In genomic region chr5:122104201-122104600, GRCm38 (mm10) we compare ENCODE assay signal across 9 mouse cellular contexts. TPM values are rescaled to one million over a fixed set of nuclear protein-coding genes. Genes with fewer than 3 reads are reported as not detected.
DNase-seq lines count a peak whose midpoint lies in the region; ATAC-seq and TF ChIP-seq lines count a peak whose summit lies in the region.
"Had no signal": no experiment of that assay in that cellular context is flagged by ENCODE, and none has a peak within 500 bp of the region (broad histone marks: within the 10 kb centered on the region; RNA-seq: fewer than 3 reads in every experiment).

No protein-coding gene starts in this region.

- TF ChIP-seq EP300 in lung, postnatal 0 days (IDR thresholded peaks at IDR 0.05), result no peak

- DNase-seq in heart, adult 8-10 months (ENCODE audit: low spot score), result no peak
- DNase-seq in spleen, postnatal 10 days (ENCODE audit: low spot score in 2 of 2), result peak; percentile 41 to 78
- no peak for DNase-seq in spleen, postnatal 36 days (ENCODE audit: low spot score in 2 of 2)
- no peak for DNase-seq in brain, embryonic 14.5 days (ENCODE audit: low read depth)
- peak; percentile 49 for DNase-seq in lung, postnatal 0 days (ENCODE audit: low spot score)
- DNase-seq in left cerebral cortex, postnatal 36 days (ENCODE audit: low spot score in 2 of 2), result no peak
- DNase-seq in left cerebral cortex, postnatal 10 days (ENCODE audit: extremely low spot score in 1 of 2, low spot score in 2 of 2), result no peak

- TF ChIP-seq CTCF in brain, embryonic 14.5 days (IDR thresholded peaks at IDR 0.05; ENCODE audit: borderline replicate concordance, extremely low read depth, insufficient read depth, insufficient read length), result peak; percentile 65
- peak; percentile 75 for TF ChIP-seq CTCF in lung, postnatal 0 days (IDR thresholded peaks at IDR 0.05)

- no peak for TF ChIP-seq POLR2A in brain, embryonic 14.5 days (IDR thresholded peaks at IDR 0.05; ENCODE audit: borderline replicate concordance, extremely low read depth, insufficient read depth, insufficient read length, poor library complexity, severe bottlenecking)

- no peaks in the 10 kb centered on the region for H3K36me3 ChIP-seq in heart, embryonic 11.5 days (ENCODE audit: control insufficient read depth, insufficient read depth, low read length)
- H3K36me3 ChIP-seq in lung, postnatal 0 days (ENCODE audit: insufficient read depth, low read length), result no peaks in the 10 kb centered on the region

- peaks cover 8% of the 10 kb centered on the region for H3K27me3 ChIP-seq in heart, embryonic 11.5 days (ENCODE audit: control insufficient read depth, insufficient read depth, low read length)
- no peaks in the 10 kb centered on the region for H3K27me3 ChIP-seq in lung, postnatal 0 days (replicated peaks; ENCODE audit: insufficient read depth, low read length)

- H3K27ac ChIP-seq in heart, embryonic 11.5 days (ENCODE audit: low read depth, low read length), result peak overlapping the region; percentile 98
- H3K27ac ChIP-seq in lung, postnatal 0 days (ENCODE audit: low read length), result no peak overlapping the region

- intact Hi-C loops in left cerebral cortex, postnatal 36 days (cut with DNase I), result no loop called here
- intact Hi-C loops in left cerebral cortex, postnatal 10 days (cut with DNase I), result no loop called here

- peaks cover 9% of the 10 kb centered on the region; the same call in 1 of the 2 replicates for H3K4me1 ChIP-seq in heart, embryonic 11.5 days (ENCODE audit: control insufficient read depth, insufficient read depth, low read length)
- H3K4me1 ChIP-seq in lung, postnatal 0 days (ENCODE audit: insufficient read depth, low read depth, low read length), result no peaks in the 10 kb centered on the region

- ATAC-seq in heart, embryonic 11.5 days (replicated peaks; ENCODE audit: insufficient number of reproducible peaks, low FRiP score, low TSS enrichment), result no peak
- no peak for ATAC-seq in lung, postnatal 0 days

- WGBS in heart, embryonic 11.5 days (ENCODE audit: insufficient replicate concordance), result 24% methylated on average over 2 of the region's 2 CpGs
- 27% methylated on average over 2 of the region's 2 CpGs for WGBS in lung, postnatal 0 days

- H3K4me3 ChIP-seq in heart, embryonic 11.5 days (ENCODE audit: low read depth, low read length), result peak overlapping the region; percentile 58
- H3K4me3 ChIP-seq in lung, postnatal 0 days (ENCODE audit: low read depth, low read length), result no peak overlapping the region
- H3K4me3 ChIP-seq: megakaryocyte, embryonic 14.5 days had no signal

- H3K9me3 ChIP-seq in heart, embryonic 11.5 days (replicated peaks; ENCODE audit: control insufficient read depth, low read length), result no peaks in the 10 kb centered on the region
- no peaks in the 10 kb centered on the region for H3K9me3 ChIP-seq in lung, postnatal 0 days (ENCODE audit: low read length)
- H3K9me3 ChIP-seq: megakaryocyte, embryonic 14.5 days had no signal

- H3K4me2 ChIP-seq in heart, embryonic 11.5 days, result peak overlapping the region; percentile 65
- no peak overlapping the region for H3K4me2 ChIP-seq in lung, postnatal 0 days (replicated peaks; ENCODE audit: low read depth, low read length)

- H3K9ac ChIP-seq in heart, embryonic 11.5 days (ENCODE audit: low read depth, low read length), result peak overlapping the region; percentile 93
- no peak overlapping the region for H3K9ac ChIP-seq in lung, postnatal 0 days (replicated peaks; ENCODE audit: low read depth)

RNA-seq across cellular contexts. Expression of gene Myl2, which starts 3.5 kb away (rescaled TPM):
- 6,790 and 6,847 TPM in 2 replicates for polyA plus RNA-seq in heart, embryonic 11.5 days (2014; fragmentation: Nextera tagmentation; extraction: Ambion mirVana)
- over 10,000 TPM; 21,987 to 25,864 (median 23,706) TPM for total RNA-seq in heart, adult 8-10 months (2022)
- polyA plus RNA-seq in brain, embryonic 14.5 days (2012; rRNA removed), result 0.26 and 0.32 TPM in 2 replicates
- 2.8 and 3.5 TPM in 2 replicates for polyA plus RNA-seq in lung, postnatal 0 days (2015; fragmentation: Nextera tagmentation; extraction: Ambion mirVana)
- total RNA-seq in left cerebral cortex, postnatal 36 days (2021), result 1 to 10 TPM; 1.3 to 1.6 TPM
- 1 to 10 TPM in 1 of 2 experiments, under 1 TPM in 1; 0.97 to 1.4 TPM for total RNA-seq in left cerebral cortex, postnatal 10 days (2021)

RNA-seq across cellular contexts. Expression of gene Ccdc63, which starts 36.4 kb away (rescaled TPM):
- polyA plus RNA-seq in heart, embryonic 11.5 days (2014; fragmentation: Nextera tagmentation; extraction: Ambion mirVana), result 0.47 and 0.51 TPM in 2 replicates
- under 1 TPM in 1 of 4 experiments, not detected in 3; 0.37 TPM for total RNA-seq in heart, adult 8-10 months (2022)
- 0.07 and 0.24 TPM in 2 replicates for polyA plus RNA-seq in brain, embryonic 14.5 days (2012; rRNA removed)
- 0.18 TPM in 1 of 2 replicates, not detected in the other for polyA plus RNA-seq in lung, postnatal 0 days (2015; fragmentation: Nextera tagmentation; extraction: Ambion mirVana)
- under 1 TPM; 0.30 to 0.72 TPM for total RNA-seq in left cerebral cortex, postnatal 36 days (2021)
- 1 to 10 TPM in 1 of 2 experiments, under 1 TPM in 1; 0.24 to 1.2 TPM for total RNA-seq in left cerebral cortex, postnatal 10 days (2021)

RNA-seq across cellular contexts. Expression of gene Ppp1cc, which starts 53.9 kb away (rescaled TPM):
- polyA plus RNA-seq in heart, embryonic 11.5 days (2014; fragmentation: Nextera tagmentation; extraction: Ambion mirVana), result 216 and 225 TPM in 2 replicates
- 100 to 1,000 TPM in 3 of 4 experiments, 10 to 100 TPM in 1; 98.9 to 113 (median 108) TPM for total RNA-seq in heart, adult 8-10 months (2022)
- polyA plus RNA-seq in brain, embryonic 14.5 days (2012; rRNA removed), result 270 and 345 TPM in 2 replicates
- polyA plus RNA-seq in lung, postnatal 0 days (2015; fragmentation: Nextera tagmentation; extraction: Ambion mirVana), result 137 and 150 TPM in 2 replicates
- total RNA-seq in left cerebral cortex, postnatal 36 days (2021), result 100 to 1,000 TPM; 154 to 200 TPM
- 100 to 1,000 TPM; 170 to 190 TPM for total RNA-seq in left cerebral cortex, postnatal 10 days (2021)

RNA-seq across cellular contexts. Expression of gene Cux2, which starts 54.3 kb away (rescaled TPM):
- polyA plus RNA-seq in heart, embryonic 11.5 days (2014; fragmentation: Nextera tagmentation; extraction: Ambion mirVana), result 4.7 and 7.1 TPM in 2 replicates
- 10 to 100 TPM; 16.1 to 21.3 (median 20.0) TPM for total RNA-seq in heart, adult 8-10 months (2022)
- 50.2 and 52.6 TPM in 2 replicates for polyA plus RNA-seq in brain, embryonic 14.5 days (2012; rRNA removed)
- 0.47 and 0.75 TPM in 2 replicates for polyA plus RNA-seq in lung, postnatal 0 days (2015; fragmentation: Nextera tagmentation; extraction: Ambion mirVana)
- 100 to 1,000 TPM; 187 to 216 TPM for total RNA-seq in left cerebral cortex, postnatal 36 days (2021)
- 100 to 1,000 TPM; 180 to 194 TPM for total RNA-seq in left cerebral cortex, postnatal 10 days (2021)

Comparison
In these comparisons a context has a peak if more than half of its experiments do, and no peak if none do; other contexts are left out.
1. DNase-seq: peak in spleen, postnatal 10 days (2 of 2) and lung, postnatal 0 days (single experiment); none in heart, adult 8-10 months (single experiment), spleen, postnatal 36 days (0 of 2), brain, embryonic 14.5 days (single experiment), left cerebral cortex, postnatal 36 days (0 of 2) and left cerebral cortex, postnatal 10 days (0 of 2).
2. RNA of gene Myl2, which starts 3.5 kb away (total RNA-seq): 21,987 to 25,864 TPM in heart, adult 8-10 months; 1.3 to 1.6 TPM in left cerebral cortex, postnatal 36 days and 0.97 to 1.4 TPM in left cerebral cortex, postnatal 10 days; every median in the first group is over 1,000 times any median in the second.